Mouse (Mus musculus) E14TG2a.4 (cell line): Measurements from ENCODE around the gene Kcnmb2.

ENCODE experiments used
- CTCF ChIP-seq: conservative IDR thresholded peaks from 2 replicates; pipeline ENCODE4 v1.5.1; 2014; ENCODE audit warnings: low read length
- NANOG ChIP-seq: IDR thresholded peaks from 2 replicates; pipeline ENCODE4 v1.6.1; 2014; ENCODE audit warnings: borderline replicate concordance, low read length, mixed read lengths
- POU5F1 ChIP-seq: IDR thresholded peaks from 2 replicates; pipeline ENCODE4 v1.6.1; 2014; ENCODE audit warnings: low read length, borderline replicate concordance

DNA sequence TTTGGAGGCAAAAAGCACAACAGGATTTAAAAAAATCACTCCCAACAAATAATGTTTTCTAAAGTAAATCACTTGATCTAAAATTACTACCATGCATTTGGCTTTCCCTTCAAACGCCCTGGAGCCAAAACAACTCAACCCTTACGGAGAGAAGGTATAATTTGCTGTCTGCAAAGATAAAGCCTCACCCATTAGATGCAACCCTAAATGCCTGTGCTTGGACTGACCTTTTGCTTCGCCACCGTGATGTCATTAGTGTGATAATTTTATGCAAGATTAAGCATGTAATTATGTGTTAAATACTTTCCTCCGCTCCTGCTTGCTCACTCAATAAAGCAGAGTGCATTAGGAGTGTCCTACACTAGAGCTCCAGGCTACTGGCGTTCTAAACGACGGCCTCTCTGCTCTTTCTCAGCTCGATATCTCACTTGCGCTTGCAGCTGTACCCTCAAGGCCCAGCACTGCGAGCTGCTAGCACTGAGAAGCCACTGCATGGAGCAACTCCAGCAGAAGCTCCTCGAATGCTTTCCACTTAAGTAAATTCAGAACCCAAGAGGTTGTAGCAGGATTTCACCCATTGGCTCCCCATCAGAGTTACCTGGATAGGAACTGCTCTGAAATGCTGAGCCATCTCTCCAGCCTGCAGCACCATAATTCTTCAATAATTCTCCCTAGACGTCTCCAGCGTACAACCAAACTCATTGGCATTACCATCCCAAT, 247.7 kb downstream of the Kcnmb2 start:
- TF ChIP-seq CTCF (no peak), NANOG (no peak), POU5F1 (no peak)
